Mouse (Mus musculus): Measurements from ENCODE around the gene Foxj3. TPM values are rescaled to one million over a fixed set of nuclear protein-coding genes. Genes with fewer than 3 reads are reported as not detected.
A peak's percentile ranks its signal among the peaks of the same experiment; 100 is the strongest.

The Foxj3 gene
- total and polyA plus RNA-seq, 3 experiments, result 13.4 to 33.9 (median 15.3) TPM

- TF ChIP-seq CTCF (conservative IDR thresholded peaks at IDR 0.05 in 1 of 2, IDR thresholded peaks at IDR 0.05 in 1 of 2; ENCODE audit: low read depth in 2 of 2, low read length in 2 of 2) (peak in 1 of 2 experiments; percentile 8; a peak in 1 of 4 replicates), PAX5 (IDR thresholded peaks at IDR 0.05; ENCODE audit: low read length) (no peak)
- DNase-seq (ENCODE audit: extremely low read depth), result no peak
- no peaks in the 10 kb centered on the region for H3K27me3 ChIP-seq (replicated peaks)
- dilution Hi-C loops (cut with MboI; ENCODE audit: extremely low pct_ligation_motif_present, extremely low pct_unique_long_range_greater_than_20kb, low sequenced_read_pairs), result no loop called here
- no peak overlapping the region for H3K4me2 ChIP-seq (ENCODE audit: insufficient read depth, low read depth, poor library complexity, severe bottlenecking)
- in situ Hi-C loops (cut with MboI; ENCODE audit: low pct_ligation_motif_present, low pct_unique_long_range_greater_than_20kb, low sequenced_read_pairs), result loop anchor here (5.0 kb wide), 1 partner anchor 32 kb away; no protein-coding TSS in a partner anchor
- peaks cover 2 to 33% of the 10 kb centered on the region in 2 experiments; a peak in 2 of 4 replicates for H3K4me1 ChIP-seq (ENCODE audit: control insufficient read depth in 1 of 2, insufficient read depth in 2 of 2)
- no peaks in the 10 kb centered on the region for H3K79me2 ChIP-seq (replicated peaks; ENCODE audit: control insufficient read depth, extremely low read depth, insufficient read depth, poor library complexity, severe bottlenecking)
- H3K4me3 ChIP-seq (replicated peaks in 1 of 3; ENCODE audit: low read depth in 2 of 3, low read length in 2 of 3, poor library complexity in 1 of 3), result no peak overlapping the region
- H3K27ac ChIP-seq (ENCODE audit: insufficient read depth, low read depth), result no peak overlapping the region
- H3K9me3 ChIP-seq (replicated peaks; ENCODE audit: low read length), result no peaks in the 10 kb centered on the region
- H3K9ac ChIP-seq (ENCODE audit: insufficient read depth, low read depth), result no peak overlapping the region
- peaks cover 12 to 44% of the 10 kb centered on the region in 2 experiments for H3K36me3 ChIP-seq (replicated peaks in 1 of 2; ENCODE audit: control insufficient read depth in 1 of 2, insufficient read depth in 1 of 2, low read length in 1 of 2)
These were observed 98.3 kb downstream of the Foxj3 start for GRCm38 (mm10) chr4:119634908-119635660.

- Histone ChIP-seq H3K79me2 (replicated peaks; ENCODE audit: control insufficient read depth, extremely low read depth, insufficient read depth, poor library complexity, severe bottlenecking) (no peaks in the 10 kb centered on the region), H3K27ac (ENCODE audit: insufficient read depth, low read depth) (no peak overlapping the region), H3K4me2 (ENCODE audit: insufficient read depth, low read depth, poor library complexity, severe bottlenecking) (no peak overlapping the region), H3K36me3 (replicated peaks in 1 of 2; ENCODE audit: control insufficient read depth in 1 of 2, insufficient read depth in 1 of 2, low read length in 1 of 2) (peaks cover 8 to 38% of the 10 kb centered on the region in 2 experiments), H3K9me3 (replicated peaks; ENCODE audit: low read length) (no peaks in the 10 kb centered on the region), H3K4me3 (replicated peaks in 1 of 3; ENCODE audit: low read depth in 2 of 3, low read length in 2 of 3, poor library complexity in 1 of 3) (no peak overlapping the region), H3K4me1 (ENCODE audit: control insufficient read depth in 1 of 2, insufficient read depth in 2 of 2) (peaks cover 2 to 31% of the 10 kb centered on the region in 2 experiments; a peak in 2 of 4 replicates), H3K27me3 (replicated peaks) (no peaks in the 10 kb centered on the region), H3K9ac (ENCODE audit: insufficient read depth, low read depth) (no peak overlapping the region)
- no peak for DNase-seq (ENCODE audit: extremely low read depth)
- TF ChIP-seq MAFK (IDR thresholded peaks at IDR 0.05; ENCODE audit: insufficient replicate concordance, low read length), result no peak
- no peak for TF ChIP-seq MXI1 (IDR thresholded peaks at IDR 0.05; ENCODE audit: low read depth, low read length)
- no peak for TF ChIP-seq KAT2A (IDR thresholded peaks at IDR 0.05; ENCODE audit: insufficient replicate concordance, low read length)
- no peak for TF ChIP-seq BHLHE40 (IDR thresholded peaks at IDR 0.05; ENCODE audit: low read depth, low read length)
- no peak for TF ChIP-seq UBTF (IDR thresholded peaks at IDR 0.05; ENCODE audit: low read depth, low read length)
- TF ChIP-seq CHD2 (IDR thresholded peaks at IDR 0.05; ENCODE audit: low read length), result no peak
- no peak for TF ChIP-seq USF2 (conservative IDR thresholded peaks at IDR 0.05; ENCODE audit: low read depth, low read length)
- TF ChIP-seq IRF4 (IDR thresholded peaks at IDR 0.05; ENCODE audit: low read depth, low read length), result no peak
- TF ChIP-seq ETS1 (conservative IDR thresholded peaks at IDR 0.05; ENCODE audit: low read depth, low read length), result no peak
- no peak for TF ChIP-seq JUN (IDR thresholded peaks at IDR 0.05; ENCODE audit: insufficient read depth, low read depth, low read length)
- TF ChIP-seq RAD21 (IDR thresholded peaks at IDR 0.05; ENCODE audit: low read depth, low read length), result no peak
- TF ChIP-seq POLR2AphosphoS2 (IDR thresholded peaks at IDR 0.05; ENCODE audit: low read depth, low read length), result no peak
- no peak for TF ChIP-seq SIN3A (IDR thresholded peaks at IDR 0.05; ENCODE audit: low read length)
- TF ChIP-seq JUND (conservative IDR thresholded peaks at IDR 0.05; ENCODE audit: low read depth, low read length), result no peak
- no peak for TF ChIP-seq ZC3H11A (IDR thresholded peaks at IDR 0.05; ENCODE audit: low read depth, low read length)
- in situ Hi-C loops (cut with MboI; ENCODE audit: low pct_ligation_motif_present, low pct_unique_long_range_greater_than_20kb, low sequenced_read_pairs), result no loop called here
- dilution Hi-C loops (cut with MboI; ENCODE audit: extremely low pct_ligation_motif_present, extremely low pct_unique_long_range_greater_than_20kb, low sequenced_read_pairs), result no loop called here
These were observed 98.9 kb downstream of the Foxj3 start for GRCm38 (mm10) chr4:119635686-119636085.

All from CH12.LX (cell line).